Mouse (Mus musculus): ENCODE results near the gene Fxyd3.

Fxyd3 gene

GRCm38 (mm10) chr7:31098697-31099611 is 22.4 kb upstream of the Fxyd3 start:
- no peak for DNase-seq (ENCODE audit: low spot score)

GRCm38 (mm10) chr7:31097583-31098248 is 21.2 kb upstream of the Fxyd3 start:
- peak; percentile 51 for DNase-seq (ENCODE audit: low spot score)

GRCm38 (mm10) chr7:31096892-31097564 is 20.5 kb upstream of the Fxyd3 start:
- DNase-seq (ENCODE audit: low spot score), result no peak

GRCm38 (mm10) chr7:31094774-31095501 is 18.4 kb upstream of the Fxyd3 start:
- no peak for DNase-seq (ENCODE audit: low spot score)

- no peak for DNase-seq (ENCODE audit: low spot score)
These were observed 13.2 kb upstream of the Fxyd3 start for GRCm38 (mm10) chr7:31089721-31090120.

- DNase-seq (ENCODE audit: low spot score), result no peak
These were observed 11.7 kb upstream of the Fxyd3 start for GRCm38 (mm10) chr7:31088206-31088605.

- DNase-seq (ENCODE audit: low spot score), result no peak
These were observed 10.8 kb upstream of the Fxyd3 start for GRCm38 (mm10) chr7:31087262-31087661.

GRCm38 (mm10) chr7:31086175-31086755 is 9.8 kb upstream of the Fxyd3 start:
- no peak for DNase-seq (ENCODE audit: low spot score)

GRCm38 (mm10) chr7:31085171-31085570 is 8.7 kb upstream of the Fxyd3 start:
- no peak for DNase-seq (ENCODE audit: low spot score)

- DNase-seq (ENCODE audit: low spot score), result no peak
These were observed 7.6 kb upstream of the Fxyd3 start for GRCm38 (mm10) chr7:31084140-31084539.

GRCm38 (mm10) chr7:31082831-31083588 is 6.5 kb upstream of the Fxyd3 start:
- no peak for DNase-seq (ENCODE audit: low spot score)

- DNase-seq (ENCODE audit: low spot score), result no peak
These were observed 5.6 kb upstream of the Fxyd3 start for GRCm38 (mm10) chr7:31082106-31082505.

- no peak for DNase-seq (ENCODE audit: low spot score)
These were observed 4.6 kb upstream of the Fxyd3 start for GRCm38 (mm10) chr7:31081106-31081505.

GRCm38 (mm10) chr7:31080611-31081010 is 4.1 kb upstream of the Fxyd3 start:
- no peak for DNase-seq (ENCODE audit: low spot score)

GRCm38 (mm10) chr7:31079670-31080069 is 3.2 kb upstream of the Fxyd3 start:
- no peak for DNase-seq (ENCODE audit: low spot score)

- no peak for DNase-seq (ENCODE audit: low spot score)
These were observed 1.5 kb upstream of the Fxyd3 start for GRCm38 (mm10) chr7:31077885-31078445.

GRCm38 (mm10) chr7:31077470-31077869 is 966 bp upstream of the Fxyd3 start:
- no peak for DNase-seq (ENCODE audit: low spot score)

GRCm38 (mm10) chr7:31074713-31075069 is 1.8 kb downstream of the Fxyd3 start:
- no peak for DNase-seq (ENCODE audit: low spot score)

GRCm38 (mm10) chr7:31074061-31074712 is 2.3 kb downstream of the Fxyd3 start:
- DNase-seq (ENCODE audit: low spot score), result no peak

- DNase-seq (ENCODE audit: low spot score), result no peak
These were observed 3.0 kb downstream of the Fxyd3 start for GRCm38 (mm10) chr7:31073546-31073945.

All from c-Kit-positive CD71-positive TER-119-positive erythroid progenitor cells, embryonic 14.5 days (primary cell).